Mouse (Mus musculus): ENCODE measurements around the gene Gm20388. TPM values are rescaled to one million over a fixed set of nuclear protein-coding genes. Genes with fewer than 3 reads are reported as not detected.

Gene Gm20388
- total RNA-seq, 2 experiments from 2014 or later = 18.5 to 23.8 TPM

DNA sequence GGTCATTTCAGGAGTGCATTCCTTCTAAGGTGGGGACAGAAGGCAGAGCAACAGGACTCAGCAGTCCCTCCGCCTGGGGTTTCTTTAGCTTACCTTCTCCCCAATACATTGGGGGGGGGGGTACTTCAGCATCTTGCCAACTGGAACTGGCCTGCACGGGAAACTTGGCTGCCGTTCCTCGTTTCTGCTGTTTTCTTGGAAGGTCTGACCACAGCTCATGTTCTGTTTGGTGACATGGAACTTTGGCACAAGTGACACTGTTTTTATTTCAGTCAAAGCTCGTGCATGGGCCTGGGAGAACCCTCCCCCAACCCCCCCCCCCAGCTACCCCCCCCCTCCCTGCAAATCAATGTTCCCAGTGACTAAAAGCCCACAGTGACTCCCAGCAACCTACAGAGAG, 3837.1 kb downstream of the Gm20388 start:
- no peak for ATAC-seq (replicated peaks; ENCODE audit: poor library complexity, severe bottlenecking)

DNA sequence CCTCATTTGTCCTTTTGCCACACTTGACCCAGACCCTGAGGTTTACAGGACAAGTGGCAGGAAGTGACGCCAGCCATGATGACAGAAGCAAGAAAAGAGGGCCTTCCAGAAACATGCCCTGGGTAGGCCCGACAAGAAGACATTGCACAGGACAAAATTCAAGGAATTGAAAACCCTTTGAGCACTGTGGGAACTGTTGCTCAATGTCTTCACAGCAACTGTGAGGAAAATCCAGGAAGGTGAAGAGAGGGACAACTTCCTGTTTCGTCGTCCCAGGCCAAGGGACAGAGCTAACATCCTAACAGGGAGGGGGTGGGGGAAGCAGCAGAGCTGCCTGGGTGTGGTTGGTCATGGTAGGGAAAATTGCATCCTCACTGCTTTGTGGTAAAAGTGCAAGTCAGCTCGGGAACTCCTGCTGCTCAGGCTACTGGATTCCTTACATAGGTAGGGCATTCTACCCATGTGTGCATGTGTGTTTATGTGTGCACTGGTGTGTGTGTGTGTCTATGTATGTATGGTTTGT, 3839.6 kb downstream of the Gm20388 start:
- ATAC-seq (replicated peaks; ENCODE audit: poor library complexity, severe bottlenecking) = peak; percentile 86

DNA sequence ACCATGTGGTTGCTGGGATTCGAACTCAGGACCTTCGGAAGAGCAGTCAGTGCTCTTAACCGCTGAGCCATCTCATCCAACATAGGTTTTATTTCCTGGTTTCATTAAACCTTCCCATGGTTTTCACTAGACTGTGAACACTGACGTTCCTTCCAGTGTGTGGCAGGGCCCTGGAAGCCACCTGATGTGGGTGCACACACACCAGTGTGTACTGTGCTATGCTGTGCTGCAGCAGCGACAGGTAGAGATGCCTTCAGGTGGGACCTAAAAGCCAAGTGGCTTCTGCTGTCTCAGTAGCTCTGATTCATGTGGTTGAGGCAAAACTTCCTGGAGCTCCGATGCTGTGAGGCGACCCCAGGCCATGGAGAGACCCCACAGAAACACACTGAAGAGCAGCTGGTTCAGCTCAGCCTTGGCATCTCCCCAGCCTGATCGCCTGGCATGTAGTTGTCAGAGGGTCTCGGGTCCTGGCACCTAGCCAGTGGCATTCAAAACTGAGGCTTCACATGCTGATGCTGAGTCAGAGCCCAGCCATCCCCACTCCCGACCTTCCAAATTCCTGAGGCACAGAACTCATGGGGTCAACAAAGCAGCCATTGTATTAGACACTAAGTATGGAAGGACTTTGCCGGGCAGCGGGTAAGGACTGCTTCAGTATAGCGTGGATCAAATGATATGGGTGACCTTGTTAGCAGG, 3842.3 kb downstream of the Gm20388 start:
- no peak for ATAC-seq (replicated peaks; ENCODE audit: poor library complexity, severe bottlenecking)

DNA sequence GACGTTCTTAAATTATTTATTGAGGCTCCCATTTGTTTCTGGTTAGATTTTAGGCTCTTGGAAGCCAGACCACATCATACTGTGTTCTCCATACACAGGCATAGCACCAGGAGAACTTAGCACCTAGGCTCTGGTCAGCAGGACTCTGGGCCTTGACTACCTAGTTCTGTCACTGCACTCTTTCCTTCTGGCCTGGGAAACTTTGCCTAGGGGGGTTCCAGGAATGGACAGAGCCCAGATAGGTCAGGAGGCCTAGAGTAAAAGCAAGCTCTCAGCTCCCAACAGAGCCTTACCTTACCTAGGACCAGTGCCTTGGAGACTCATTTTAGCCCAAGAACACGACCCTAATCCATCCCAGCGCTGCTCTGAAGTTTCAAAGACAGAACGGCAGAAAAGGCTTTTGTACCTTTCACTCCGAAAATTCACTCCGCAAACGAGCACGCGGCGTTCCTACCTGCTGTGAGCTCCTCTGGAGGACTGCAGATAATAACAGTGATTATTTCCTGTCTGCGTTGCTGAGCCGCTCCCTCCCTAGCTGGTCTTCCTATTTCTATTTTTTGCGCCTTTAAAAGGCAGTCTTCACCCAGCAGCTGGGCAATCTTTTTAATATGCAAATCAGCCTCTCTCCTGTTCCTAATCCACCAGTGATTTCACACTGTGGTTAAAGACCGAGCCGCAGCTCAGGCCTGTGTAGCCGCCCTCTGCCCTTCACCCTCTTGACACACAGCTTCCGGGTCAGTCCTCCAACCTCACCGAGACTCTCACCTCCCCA, 3843.1 kb downstream of the Gm20388 start:
- peak; percentile 48 for ATAC-seq (replicated peaks; ENCODE audit: poor library complexity, severe bottlenecking)

DNA sequence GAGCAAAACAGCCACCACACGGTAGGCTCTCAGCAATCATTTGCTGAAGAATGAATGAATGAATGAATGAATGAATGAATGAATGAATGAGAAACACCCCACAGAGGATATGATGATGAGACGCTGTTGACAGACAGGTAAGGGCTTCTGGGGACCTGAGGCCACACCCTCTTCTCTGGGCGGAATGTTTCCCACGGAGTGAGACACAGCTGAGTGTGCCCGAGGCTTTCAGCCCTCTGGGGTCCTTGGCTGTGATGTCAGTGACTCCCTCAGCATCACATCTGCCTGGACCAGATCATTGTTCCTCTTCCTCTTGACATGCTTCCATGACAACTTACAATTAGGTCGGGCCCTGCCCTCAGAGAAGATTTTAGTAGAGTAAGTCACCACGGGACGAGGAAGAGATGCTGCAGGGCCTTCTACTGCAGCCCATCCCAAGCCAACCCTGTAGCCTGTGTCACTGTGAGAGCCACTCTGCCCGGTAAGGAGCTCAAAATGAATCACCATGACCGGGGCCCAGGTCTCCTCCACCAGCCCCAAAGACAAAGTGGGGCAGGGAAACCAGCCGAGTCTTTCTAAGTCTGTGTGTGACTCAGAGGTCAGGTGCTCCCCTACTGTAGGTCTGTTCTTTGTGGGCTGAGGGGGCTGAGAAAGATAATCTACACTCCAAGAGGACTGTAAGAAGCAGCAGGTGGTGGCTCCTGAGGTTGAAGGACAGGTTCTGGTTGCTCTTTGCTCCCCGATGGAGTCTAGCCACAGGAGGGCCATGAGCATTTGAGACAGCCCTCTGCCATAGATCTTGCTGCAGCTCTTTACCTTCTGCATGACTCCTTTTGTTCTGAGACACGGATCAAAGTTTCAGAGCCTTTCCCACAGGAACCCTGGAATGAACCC, 3844.1 kb downstream of the Gm20388 start:
- ATAC-seq (replicated peaks; ENCODE audit: poor library complexity, severe bottlenecking) = no peak

DNA sequence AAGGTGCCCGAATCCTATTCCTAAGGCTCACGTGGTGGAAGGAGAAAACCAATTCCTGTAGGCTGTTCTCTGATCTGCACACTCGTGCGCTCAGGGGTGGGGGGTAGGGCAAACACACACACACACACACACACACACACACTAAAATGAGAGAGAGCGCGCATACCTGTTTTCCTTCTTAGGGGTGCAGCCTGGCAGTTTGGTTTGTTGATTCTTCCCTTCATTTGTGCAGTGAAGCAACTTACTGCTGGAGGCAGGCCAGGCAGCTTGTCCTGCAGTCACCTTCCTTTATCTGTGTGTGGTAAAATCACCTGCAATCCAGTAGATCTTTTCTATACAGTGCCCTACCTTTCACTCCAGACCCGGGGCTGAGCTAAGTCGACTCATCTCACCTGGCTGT, 3846.3 kb downstream of the Gm20388 start:
- ATAC-seq (replicated peaks; ENCODE audit: poor library complexity, severe bottlenecking) = no peak

DNA sequence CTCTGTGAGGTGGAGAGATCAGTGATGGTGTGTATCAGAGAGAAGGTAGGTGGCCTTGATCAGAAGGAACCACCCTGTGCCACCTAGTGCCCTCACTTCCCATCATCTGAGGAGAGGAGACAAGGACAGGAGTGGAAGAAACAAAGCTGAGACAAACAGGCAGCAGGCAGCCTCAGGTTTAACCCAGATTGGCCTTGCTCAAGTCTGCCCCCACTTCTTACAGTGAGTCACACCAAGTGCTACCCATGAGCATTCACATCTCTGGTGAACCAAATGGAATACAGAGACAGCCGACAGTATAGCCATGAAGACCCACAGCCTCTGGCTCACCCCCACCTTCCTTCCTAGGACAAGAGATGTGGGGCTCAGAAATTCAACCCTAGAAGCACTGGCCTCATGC, 3848.3 kb downstream of the Gm20388 start:
- no peak for ATAC-seq (replicated peaks; ENCODE audit: poor library complexity, severe bottlenecking)

DNA sequence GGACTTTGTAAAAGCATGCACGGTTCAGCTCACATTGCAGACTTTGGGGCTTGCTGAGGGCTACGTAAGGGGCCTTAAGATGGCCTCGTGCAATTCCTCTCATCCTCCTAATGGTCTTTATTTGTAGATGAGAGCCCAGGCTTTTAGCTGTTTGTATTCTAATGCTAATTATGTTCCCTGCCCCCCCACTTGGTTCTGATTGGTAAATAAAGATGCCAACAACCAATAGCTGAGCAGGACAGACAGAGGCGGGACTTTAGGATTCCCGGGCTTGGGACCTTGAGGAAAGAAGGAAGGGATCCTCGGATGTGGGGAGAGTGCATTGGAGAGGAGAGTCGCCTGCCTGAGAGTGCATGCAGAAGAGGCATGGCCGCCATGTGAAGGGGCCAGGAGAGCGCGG, 3849.3 kb downstream of the Gm20388 start:
- ATAC-seq (replicated peaks; ENCODE audit: poor library complexity, severe bottlenecking) = no peak

DNA sequence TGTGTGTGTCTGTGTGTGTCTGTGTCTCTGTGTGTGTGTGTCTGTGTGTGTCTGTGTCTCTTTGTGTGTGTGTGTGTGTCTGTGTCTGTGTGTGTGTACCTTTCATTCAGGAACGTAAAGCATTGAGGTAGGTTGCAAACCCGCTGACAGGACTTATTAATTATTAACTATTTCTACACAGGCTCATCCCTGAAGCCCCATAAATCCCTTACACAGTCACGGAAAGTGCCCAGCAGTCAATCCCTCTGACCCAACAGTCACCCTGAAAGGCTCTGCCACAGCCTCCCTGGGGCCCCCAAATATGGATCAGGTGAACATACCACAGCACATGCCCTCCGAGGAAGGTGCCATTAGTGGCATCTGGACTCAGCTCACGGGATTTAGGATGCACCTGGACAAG, 3849.9 kb downstream of the Gm20388 start:
- ATAC-seq (replicated peaks; ENCODE audit: poor library complexity, severe bottlenecking) = no peak

DNA sequence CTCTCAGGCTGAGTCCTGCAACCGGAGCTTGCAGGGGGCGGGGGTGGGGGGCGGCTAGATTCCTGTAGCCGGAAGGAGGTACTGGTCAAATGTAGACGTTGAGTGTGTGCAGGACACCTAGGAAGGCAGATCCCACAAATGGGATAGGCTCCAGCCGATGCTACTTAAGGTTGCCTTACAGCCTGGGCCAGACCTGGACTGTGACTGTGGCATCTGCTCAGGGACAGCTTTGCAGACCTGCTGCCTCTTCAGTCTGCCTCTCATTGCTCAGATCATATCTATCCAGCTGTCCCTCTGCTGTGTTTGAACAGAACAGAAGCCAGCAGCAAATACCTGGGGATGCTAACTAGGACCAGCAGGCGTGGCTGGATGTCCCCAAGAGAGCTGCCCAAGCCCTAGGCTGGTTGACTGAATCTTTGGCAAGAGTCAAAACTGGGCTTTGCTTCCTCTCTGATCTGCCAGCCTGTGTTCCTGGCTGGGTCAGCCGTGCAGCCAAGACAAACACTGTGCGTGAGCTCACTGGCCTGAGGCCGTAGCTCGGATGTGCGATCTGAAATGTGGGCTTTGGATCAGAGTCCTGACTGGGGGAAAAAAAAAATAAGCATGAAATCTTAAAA, 3850.7 kb downstream of the Gm20388 start:
- no peak for ATAC-seq (replicated peaks; ENCODE audit: poor library complexity, severe bottlenecking)

DNA sequence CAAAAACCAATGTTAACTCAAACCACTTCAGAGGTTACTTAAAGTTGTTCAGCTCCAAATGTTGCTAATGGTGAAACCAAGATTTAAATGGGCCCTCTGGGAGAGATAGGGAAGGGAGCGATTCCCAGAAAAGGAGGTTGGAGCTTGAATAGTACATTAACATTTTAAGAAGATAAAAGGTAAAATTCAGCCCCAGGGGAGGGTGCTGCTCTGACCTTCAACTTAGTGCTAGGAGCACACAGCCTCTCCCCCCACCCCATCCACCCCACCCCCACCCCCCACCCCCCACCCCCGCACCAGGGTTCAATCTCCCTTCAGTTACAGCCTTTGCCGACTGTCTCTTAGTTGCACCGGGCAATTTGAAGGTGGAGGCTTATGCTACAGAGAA, 3851.2 kb downstream of the Gm20388 start:
- no peak for ATAC-seq (replicated peaks; ENCODE audit: poor library complexity, severe bottlenecking)

DNA sequence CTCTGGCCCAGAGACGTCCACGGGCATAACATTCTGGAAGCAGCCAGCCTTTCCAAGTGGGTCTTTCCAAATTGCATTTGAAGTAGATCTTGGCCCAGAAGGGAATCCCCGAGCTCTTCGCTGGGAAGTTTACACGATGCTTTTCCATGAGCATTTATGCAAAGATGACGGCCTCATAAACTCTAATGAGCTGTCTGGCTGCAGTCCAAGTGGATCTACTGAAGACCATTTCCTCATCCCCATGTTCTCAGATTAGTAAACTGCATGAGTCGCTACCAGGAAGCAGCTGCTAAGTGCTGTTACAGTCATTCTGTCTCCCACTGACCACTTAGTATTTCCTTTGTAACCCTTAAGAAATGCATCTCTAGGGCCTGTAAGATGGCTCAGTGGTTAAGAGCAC, 3852.7 kb downstream of the Gm20388 start:
- peak; percentile 72 for ATAC-seq (replicated peaks; ENCODE audit: poor library complexity, severe bottlenecking)

DNA sequence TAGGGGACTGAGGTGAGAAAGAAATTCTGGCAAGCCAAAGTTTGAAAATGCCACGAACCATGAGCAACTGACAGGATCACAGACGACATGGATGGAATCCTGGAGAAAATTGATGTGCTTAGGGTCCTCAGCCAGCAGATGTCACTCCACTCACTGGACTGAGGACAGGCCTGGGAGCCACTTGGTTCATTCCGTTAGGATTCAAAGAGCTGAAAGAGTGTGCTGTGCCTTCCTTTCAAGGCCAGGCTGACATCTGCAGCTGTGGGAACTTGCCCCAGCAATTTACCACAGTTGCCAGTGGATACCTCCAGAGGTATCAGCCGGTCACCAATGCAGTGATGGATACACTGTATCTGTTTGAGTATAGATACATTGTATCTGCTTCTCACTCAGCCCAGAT, 3854.0 kb downstream of the Gm20388 start:
- no peak for ATAC-seq (replicated peaks; ENCODE audit: poor library complexity, severe bottlenecking)

DNA sequence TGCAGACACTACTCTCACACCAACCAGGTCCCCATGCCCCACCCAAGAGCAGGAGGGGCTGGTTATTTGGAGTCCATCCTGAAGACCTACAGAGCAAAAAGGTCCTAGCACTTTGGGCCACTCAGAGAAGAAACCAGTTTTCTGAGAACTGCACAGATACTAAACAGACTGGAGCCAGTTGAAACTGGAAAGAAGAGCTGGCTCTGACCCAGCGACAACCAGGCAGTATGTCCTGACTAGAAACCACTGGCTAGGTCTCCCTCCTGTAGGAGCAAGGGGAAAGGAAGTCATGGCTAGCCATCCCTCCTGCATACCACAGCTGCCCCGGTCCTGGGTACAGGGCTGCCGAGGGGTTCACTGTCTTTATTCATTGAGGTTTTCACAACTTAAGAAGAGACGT, 3855.9 kb downstream of the Gm20388 start:
- no peak for ATAC-seq (replicated peaks; ENCODE audit: poor library complexity, severe bottlenecking)

DNA sequence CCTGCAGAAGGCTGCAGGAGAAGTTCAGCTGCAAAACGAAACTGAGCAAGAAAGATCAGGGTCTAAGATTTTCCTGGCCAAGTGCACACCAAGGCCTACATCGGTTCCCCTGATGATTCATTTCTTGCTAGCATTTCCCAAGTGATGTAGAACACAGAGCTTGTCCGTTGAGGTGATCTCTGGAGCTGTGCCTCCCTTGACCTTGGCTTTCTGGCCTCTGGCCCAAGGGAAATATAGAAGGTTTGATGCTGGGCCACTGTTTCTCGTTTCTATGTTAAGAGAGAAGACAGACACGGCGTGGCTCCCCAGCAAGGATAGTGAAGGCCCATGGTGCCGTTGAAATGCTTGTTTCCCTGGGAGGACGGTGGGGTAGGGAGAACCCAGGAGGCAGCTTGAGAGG, 3857.2 kb downstream of the Gm20388 start:
- ATAC-seq (replicated peaks; ENCODE audit: poor library complexity, severe bottlenecking) = no peak

DNA sequence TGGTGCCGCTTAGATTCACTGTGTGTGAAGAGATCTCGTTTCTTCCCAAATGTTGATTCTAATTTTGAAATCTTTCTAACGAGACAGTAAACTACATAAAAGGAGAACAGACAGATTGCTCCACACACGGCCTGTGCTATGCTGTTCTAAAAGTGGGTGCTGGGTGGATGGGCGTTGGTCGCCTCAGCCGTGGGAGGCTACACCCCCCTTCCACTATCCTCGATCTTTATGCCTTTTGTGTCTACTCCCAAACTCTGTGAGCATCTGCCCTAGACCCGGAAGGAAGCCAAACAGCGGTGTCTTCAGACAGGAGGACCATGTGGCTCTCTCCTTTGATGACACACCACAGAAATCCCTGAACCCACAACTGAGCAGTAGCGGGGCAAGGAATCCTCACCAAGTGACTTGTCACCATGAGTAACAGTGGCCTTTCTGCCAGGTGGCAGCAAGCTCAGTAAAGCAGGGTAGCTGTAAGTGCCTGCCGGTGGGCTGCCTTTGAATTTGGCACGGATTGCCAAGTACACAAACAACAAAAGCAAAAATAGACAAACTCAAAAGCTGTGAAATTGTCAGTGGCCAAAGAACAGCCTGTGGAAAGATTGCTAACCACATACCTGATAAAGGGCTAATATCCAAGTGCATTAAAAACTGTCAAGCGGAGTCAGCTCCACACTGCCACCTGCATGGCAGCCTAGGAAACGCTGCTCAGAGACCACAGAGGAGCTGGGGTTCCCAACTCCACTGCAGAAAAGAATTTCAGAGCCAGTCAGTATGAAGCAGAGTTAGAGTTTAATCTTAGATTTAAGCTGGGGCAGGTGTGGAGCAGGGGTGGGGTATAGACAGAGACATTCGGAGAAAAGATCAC, 3858.1 kb downstream of the Gm20388 start:
- ATAC-seq (replicated peaks; ENCODE audit: poor library complexity, severe bottlenecking) = peak; percentile 66

DNA sequence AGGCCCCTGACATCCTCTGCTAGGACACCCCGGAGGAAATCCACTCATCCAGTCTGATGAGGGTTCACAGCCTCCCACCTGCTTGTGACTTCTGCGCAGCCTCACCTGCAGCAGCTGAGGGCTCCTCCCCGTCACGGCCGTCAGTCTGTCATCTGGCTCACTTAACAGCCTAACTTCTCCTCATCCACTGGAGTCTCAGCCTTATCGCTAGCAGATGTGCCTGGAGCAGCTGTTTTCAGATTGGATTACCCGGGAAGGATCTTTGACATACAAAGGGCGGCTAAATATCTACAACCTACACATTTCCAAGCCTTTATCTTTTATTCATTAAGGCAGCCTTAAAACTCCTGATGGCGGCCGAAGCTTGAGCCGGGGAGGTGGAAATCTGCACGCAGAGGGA, 3862.8 kb downstream of the Gm20388 start:
- no peak for ATAC-seq (replicated peaks; ENCODE audit: poor library complexity, severe bottlenecking)

DNA sequence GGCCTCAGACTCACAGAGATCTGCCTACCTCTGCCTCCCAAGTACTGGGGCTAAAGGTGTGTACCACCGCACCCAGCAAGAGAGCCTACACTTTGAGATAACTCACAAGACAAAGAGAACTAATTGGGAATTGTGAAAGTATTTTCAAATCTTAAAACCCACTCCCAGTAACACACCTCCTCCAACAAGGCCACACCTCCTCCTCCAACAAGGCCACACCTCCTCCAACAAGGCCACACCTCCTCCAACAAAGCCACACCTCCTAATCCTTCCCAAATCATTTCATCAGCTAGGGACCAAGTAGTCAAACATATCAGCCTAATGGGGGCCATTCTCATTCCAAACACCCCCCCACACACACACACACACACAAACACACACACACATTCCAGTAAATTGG, 3863.8 kb downstream of the Gm20388 start:
- ATAC-seq (replicated peaks; ENCODE audit: poor library complexity, severe bottlenecking) = no peak

DNA sequence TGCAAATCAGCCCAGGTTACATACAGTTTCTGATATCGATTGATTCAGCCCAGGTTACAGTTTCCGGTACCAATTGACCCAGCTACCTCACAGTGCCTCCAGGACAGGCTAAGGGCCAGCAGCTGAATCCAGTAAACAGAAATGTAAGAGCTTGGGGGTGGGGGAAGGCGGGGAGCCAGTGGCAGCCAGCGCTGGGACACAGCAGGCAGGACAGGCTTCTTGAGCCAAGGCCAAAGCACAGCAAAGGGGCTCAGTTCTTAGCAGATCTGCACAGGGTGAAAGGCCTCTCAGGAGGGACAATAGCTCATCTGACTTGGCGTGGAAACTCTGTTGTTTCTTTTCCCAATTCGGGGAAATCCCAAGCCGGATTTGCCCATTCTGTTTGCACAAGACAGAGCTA, 3866.7 kb downstream of the Gm20388 start:
- no peak for ATAC-seq (replicated peaks; ENCODE audit: poor library complexity, severe bottlenecking)
